Mouse (Mus musculus): ENCODE measurements around the gene Man1a. TPM values are rescaled to one million over a fixed set of nuclear protein-coding genes. Genes with fewer than 3 reads are reported as not detected.

Gene Man1a
- 11.6 and 11.7 TPM in 2 replicates for polyA plus RNA-seq (2012; rRNA removed)

DNA sequence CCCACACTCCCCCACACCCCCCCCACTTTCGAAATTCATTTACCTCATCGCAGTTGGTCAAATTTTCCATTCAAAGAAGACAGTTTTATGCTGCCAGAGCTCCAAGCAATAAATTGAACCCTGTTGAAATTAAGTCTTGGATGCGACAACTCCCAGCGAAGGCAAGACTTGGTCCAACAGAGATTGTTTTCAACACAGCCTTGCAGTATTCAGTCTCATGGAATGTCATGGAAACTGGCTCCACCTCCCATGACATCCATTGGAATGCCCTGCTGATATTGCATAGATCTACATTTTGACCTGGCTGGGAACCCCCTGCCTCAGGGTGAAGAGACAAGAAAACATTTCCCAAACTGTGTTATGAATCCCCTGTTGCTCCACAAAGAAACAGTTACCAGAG is at the start of gene Man1a:
Gene Man1a (minus strand): TSS at position 190 of the 400 bp plus-strand sequence.

